Mouse (Mus musculus) kidney, postnatal 14 days (tissue): ENCODE data around the gene Dynlrb1.

Source experiments
- DNase-seq: peaks from one replicate; pipeline ENCODE4 v3.0.0; 2022; ENCODE audit warnings: mixed read lengths

The Dynlrb1 gene

DNA sequence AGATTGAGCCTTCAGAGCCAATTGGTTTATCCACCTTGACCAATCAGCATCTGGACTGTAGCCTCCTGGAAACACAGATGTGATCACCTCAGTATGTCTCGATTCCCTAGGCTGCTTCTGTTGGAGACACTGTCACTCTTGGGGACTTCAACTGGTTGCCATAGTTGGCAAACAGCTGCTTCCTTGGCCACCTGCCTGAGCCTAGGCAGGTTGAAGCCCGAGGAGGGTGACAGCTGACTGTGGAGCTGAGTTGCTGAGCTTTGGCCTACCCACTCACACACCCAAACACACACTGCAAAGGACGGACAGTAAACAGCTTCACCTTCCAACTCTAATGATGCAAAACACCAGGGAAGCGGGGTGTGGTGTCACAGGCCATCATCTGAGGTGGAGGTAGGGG lies 47.5 kb downstream of the Dynlrb1 start:
- DNase-seq: no peak

DNA sequence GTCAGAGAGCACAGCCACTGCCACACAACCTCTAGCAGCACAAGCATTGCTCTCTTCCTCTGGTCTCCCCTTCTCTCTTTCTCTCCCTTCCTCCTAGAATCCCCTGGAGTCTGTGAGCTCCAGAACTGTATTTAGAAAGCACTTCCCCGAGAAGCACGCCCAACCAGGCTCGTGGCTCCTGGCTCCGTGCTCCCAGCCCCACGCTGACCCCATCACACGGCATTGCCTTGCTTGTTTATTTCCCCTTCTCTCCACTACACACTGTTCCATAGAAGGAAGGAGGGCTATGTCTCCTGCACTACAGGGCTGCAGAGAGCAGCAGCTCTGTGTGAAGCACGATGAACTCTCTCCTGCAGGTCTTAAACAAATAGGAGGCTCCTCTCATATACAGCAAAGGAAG lies 48.3 kb downstream of the Dynlrb1 start:
- DNase-seq: no peak

DNA sequence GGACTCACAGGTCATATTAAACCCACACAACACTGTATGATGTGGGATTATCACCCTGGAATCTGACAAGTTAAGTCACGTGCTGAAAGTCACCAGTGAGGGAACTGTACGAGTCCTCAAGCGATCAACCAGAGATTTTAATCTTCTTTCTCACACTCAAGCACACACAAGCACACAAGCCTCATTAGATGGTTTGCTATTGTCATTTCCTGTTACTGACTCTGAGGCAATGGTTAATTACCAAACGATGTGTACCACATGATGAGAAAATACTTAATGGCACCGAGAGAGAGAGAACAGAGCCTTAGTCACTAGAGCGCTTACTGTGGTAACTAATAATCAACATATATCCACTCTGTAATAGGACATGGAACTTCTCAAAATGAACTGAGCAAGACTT lies 49.4 kb downstream of the Dynlrb1 start:
- no peak for DNase-seq

DNA sequence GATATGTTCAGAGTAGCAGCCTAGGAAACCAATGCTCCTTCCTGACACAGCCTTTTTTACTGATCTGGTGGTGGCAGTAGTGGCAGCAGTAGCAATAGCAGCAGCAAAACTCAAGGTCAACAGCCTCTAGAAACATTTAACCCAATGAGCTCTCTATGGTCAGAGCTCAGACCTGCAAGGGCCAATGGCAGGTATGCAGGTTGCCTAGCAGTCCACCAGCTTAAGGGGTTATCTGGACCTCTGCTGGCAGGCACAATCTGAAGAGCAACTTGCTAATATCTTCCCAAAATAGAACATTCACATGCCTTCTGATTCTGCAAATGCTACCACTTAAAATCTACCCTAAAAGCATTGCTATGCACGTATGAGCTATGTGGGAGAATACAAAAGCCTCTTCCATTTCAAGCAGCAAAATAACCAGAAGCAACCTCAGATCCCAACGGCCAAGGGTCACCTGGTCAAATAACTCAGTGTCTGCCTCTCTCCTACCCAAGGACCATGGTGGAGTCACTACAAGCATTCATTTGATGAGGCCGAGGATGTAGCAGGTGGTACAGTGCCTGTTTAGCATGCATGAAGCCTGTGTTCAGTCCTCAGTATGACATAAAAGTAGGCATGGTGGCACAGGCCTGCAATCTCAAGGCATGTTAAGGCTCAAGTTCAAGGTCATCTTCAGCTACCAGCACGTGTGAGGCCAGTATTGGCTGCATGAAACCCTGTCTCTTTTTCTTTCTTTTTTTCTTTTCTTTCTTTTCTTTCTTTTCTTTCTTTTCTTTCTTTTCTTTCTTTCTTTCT lies 51.3 kb downstream of the Dynlrb1 start:
- DNase-seq: no peak

DNA sequence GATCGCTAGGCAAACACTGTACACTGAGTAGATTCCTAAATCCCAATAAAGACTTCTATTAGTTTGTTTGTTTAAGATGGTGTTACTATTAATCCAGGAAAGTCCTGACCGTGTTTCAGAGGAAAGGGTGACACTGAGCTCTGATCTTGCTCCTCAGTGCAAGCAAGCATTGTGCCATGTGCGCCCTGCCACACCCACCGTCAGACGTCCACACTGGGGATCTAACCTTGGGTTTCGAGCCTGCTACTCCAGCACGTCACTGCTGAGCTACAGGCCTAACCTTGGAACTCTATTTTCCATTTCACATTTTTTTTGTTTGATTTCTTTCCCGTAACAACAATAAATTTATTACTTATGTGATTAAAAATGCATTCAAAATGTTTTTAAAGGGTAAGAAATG lies 53.7 kb downstream of the Dynlrb1 start:
- DNase-seq: no peak

DNA sequence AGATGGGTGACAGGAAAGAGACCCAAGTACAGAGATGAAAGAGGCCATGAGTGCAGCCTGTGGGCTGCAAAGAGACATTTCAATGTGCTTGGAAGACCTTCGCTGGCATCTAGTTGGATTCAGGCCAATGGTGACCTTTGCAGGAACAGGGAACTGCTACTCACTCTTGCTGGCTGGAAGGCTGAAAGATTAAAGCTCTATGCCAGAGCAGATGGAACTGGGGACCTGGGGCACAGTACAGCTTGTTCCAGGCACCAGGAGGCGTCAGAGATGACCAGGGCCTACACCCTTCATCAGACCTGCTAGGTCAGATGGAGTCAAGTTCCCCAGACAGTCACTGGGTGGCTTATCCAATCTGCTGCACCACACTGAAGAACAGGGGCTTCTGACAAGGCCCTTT lies 57.0 kb downstream of the Dynlrb1 start:
- no peak for DNase-seq

DNA sequence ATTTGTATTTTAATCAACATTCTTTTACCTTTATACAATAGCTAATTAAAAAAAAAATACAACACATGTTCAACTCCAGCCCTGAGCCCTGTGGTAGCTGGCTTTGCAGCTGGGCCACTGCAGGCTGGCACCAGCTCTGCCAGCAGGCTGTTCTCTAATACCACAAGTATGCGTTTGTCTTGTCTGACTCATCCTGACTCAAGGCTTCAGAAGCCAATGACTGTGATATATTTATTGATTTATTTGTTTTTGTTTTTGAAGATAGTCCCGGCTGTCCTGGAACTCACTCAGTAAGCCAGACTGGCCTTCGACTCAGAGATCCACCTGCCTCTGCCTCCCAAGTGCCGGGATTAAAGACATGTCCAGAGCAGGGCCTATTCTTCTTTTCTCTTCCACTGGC lies 57.6 kb downstream of the Dynlrb1 start:
- no peak for DNase-seq

DNA sequence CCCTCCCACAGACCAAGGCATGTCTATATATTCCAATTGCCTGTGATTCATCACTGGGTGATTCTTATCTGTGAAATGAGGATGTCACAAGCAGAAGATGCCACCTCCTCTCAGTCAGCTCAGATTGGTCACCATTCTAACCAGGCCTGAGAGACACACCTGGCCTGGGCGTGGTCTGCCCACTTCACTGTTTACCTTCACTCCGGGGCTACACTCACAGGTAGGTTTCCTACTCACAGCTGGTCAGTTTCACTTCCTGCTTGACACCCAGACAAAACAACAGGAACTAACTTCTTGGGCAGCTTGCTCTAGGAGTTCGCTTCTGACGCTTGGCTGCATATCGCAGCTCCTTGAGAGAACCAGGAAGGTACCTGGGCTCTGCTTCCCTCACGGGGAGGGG lies 59.1 kb downstream of the Dynlrb1 start:
- DNase-seq: no peak

DNA sequence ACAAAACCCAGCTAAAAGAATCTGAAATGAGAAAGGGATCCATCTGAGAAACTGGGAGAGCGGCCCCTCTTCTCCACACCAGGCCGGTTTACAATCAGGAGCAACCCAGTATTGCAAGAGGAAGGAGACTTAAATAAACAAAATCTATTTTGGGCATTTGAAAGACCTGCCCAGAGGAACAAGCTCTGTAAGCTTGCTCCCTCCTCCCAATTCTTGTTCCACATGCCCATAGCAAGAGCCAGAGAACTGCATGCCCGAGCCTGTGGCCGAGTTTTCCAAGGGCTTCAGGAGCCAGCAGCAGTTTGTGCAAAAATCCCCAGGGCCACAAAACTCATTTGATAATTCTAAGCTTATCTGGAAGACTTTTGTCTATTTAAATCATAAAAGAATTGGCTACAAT lies 63.2 kb downstream of the Dynlrb1 start:
- no peak for DNase-seq
